Mouse (Mus musculus) left cerebral cortex, adult 9 months (tissue): ENCODE data around the gene Syne1.

Source experiments
- DNase-seq, 2 experiments: peaks; one replicate each; pipeline ENCODE4 v3.0.0; 2022; ENCODE audit warnings: low spot score in 2 of 2

Syne1 gene

DNA sequence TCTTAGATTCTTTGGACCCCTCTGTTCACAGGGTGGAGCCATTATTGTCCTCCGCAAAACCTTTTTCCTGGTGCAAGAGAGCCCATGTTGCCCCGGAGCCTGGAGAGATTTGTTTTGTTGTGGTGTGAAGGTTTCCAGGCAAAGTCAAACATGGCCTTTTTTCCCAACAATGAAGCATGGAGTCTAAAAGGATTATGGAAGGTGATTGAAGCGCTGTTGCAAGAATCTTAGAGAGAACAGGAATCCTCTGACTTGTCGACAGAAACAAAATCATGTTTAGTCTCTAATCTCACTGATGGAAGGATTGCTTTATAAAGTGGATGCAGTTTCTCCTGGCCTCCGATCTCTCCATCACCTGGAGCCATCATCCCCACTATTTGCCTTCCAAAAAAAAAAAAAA, at the start of gene Syne1:
TSS of gene Syne1 (minus strand) at position 101 of the 400 bp plus-strand sequence.
- DNase-seq, result no peak

DNA sequence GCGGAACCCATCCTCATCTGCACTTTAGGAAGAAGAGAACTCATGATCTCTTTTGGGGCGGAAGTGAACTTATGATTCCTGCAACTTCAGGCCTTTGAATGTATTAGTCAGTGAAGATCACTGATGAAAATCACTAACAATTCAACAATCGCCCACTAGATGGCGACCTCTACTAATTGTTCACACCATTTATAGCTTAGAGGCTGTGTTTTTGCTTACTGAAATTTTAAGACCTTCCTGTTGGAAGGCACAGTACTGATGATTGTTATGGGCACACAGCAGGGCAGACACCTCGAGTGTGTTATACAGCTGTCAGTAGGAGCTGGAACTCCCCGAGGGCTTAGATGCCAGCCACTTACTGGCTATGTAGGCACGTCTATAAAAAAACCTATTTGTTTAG, 48.8 kb upstream of the Syne1 start:
- peak in 1 of 2 experiments; percentile 83 for DNase-seq

DNA sequence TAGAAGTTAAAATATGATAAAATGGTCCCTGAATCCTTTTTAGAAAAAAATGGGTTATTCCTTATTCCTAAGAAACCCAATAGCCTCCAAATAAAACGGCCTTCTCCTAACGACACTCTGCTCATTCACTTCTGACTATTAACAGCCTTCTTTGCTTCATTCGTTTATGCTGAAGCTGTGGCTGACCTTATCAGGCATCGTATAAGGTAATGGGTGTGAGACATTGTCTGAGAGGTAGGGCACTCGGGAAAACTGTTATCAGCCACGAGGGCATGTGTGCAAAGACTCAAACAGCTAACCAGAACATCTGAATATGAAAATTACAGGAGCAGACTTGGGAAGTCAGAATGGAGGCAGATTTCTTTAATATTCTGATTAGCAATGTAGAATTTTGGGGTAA, 45.3 kb upstream of the Syne1 start:
- no peak for DNase-seq

DNA sequence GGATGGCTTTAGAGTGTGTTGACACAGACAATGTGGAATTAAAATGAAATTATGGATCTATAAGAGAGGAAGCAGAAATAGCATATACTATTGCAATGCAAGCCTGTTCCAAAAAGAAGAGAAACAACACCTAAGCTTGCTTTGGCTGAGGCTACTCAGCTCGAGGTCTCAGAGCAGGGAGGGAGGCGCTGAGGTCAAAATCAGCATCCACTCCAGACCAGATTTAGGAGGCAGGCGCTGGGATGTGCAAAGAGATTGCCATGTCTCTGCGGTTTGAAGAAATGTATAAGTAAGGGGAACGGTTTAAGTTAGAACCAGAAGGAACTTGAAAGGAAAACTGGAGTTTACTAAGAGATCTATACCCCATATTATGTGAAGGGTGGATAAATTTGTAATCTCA, 43.2 kb upstream of the Syne1 start:
- no peak for DNase-seq

DNA sequence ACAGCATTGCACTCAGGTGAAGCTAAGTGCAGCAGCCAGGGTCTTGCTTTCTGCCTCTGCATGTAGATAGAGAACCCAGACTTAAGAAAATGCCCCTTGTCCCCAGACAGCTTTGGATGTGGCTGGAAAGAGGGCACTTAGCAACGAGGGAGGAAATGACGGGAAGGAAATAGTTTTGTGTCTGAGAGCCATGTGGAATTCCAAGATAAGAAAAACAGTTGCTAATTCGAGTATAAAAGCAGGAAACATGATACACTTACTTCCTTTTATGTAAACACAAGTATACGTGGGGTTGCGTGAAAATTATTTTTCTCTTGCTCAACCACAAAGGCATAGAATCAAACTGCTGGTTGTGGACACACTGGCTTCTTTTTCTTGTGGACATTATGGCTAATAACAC, 42.2 kb upstream of the Syne1 start, which contains the start of gene Myct1:
TSS of gene Myct1 (plus strand) at position 312 of the 400 bp plus-strand sequence.
- DNase-seq, result no peak

DNA sequence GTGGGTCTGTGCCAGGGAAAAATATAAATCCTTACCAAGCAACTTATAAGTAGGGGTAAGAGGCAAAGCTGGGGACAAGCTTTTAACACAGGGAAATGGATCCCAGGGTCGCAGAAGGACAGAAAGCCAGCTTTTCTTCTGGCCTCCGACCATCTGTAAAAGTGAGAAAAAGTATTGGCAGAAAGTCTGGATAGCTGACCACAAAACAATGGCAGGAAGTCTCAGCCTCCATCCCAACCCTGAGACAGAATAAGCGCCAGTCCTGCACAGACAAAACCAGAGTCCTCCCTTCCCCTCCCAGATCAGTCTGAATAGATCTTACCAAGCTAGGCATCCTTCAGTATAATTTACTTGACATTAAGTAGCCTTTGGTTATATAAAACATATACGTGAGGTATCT, 40.7 kb upstream of the Syne1 start:
- DNase-seq, result no peak

DNA sequence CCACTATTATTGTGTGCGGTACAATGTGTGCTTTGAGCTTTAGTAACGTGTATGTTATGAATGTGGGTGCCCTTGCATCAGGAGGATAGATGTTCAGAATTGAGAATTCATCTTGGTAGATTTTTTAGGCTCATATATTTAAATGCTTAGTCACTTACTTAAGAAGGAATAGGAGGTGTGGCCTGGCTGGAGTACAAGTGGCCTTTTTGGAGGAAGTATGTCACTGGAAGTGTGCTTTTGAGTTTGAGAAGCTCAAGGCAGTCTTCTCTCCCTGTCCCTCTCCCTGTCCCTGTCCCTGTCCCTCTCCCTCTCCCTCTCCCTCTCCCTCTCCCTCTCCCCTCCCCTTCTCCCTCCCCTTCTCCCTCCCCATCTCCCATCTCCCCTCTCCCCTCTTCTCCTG, 39.8 kb upstream of the Syne1 start:
- DNase-seq, result no peak

DNA sequence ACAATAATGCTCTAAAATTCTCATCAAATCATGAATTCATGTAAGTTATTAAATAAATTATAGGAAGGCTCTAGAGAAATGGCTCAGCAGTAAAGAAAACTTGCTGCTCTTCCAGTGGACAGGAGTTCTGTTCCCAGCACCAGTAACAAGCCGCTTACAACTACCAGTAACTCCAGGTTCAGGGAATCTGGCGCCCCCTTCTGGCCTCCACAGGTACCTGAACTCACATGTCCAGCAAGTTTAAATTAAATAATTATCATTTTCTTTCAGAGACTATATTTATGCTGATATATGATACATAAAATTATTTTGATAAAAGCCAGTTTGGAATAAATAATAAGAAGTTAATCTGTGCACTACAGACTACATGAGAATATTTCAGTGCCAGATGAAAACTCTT, 22.0 kb upstream of the Syne1 start:
- no peak for DNase-seq

DNA sequence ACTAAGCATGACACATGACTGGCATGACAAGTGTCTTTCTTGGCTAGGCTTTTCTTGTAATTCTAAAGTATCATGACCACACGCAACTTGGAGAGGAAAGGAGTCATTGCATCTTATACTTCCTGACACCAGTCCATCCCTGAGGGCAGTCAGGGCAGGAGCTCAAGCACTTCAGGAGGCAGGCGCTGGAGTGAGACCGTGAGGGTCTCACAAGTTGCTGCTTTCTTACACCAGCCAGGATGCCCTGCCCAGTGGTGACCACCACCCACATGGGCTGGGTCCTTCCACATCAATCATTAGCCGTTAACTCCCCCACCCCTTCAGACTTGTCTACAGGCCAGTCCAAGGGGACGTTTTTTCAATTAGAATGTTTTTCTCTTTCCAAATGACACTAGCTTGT, 20.1 kb upstream of the Syne1 start:
- no peak for DNase-seq

DNA sequence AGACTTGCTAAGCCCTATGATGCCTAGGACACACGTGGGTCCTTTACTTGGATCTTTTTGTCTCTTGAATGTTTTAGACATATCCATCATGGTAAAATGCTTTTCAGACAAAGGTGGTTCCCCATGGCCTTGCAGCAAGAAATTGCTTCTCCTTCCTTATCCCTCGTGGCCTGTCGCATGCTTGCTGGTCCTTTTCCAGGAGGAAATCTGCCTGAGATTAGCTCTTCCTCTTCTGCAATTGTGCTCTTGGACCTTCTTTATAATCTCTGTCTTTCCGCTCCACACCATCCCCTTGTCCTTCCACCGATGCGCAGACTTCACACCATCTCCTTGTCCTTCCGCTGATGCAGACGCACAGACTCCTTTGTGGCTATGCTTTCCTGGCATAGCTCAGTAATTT, 18.8 kb upstream of the Syne1 start:
- DNase-seq, result no peak

DNA sequence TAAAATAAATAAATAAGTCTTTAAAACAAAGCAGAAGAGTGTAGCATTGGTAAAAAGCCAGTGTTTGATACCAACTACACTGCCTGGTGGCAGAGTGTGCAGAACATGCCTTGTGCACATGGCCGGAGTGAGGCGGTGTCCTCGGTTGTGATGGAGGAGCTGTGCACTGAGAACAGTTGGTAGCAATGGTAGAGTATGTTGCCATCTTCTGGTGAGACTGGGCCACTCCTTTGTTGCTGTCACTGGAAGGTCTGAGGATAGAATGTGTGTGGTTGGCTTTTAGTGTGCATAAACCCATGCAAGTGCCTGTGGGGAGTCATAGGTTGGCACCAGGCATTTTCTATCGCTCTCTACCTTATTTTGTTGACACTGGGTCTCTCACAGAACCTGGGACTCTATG, 17.7 kb upstream of the Syne1 start:
- peak in 1 of 2 experiments; percentile 28 for DNase-seq

DNA sequence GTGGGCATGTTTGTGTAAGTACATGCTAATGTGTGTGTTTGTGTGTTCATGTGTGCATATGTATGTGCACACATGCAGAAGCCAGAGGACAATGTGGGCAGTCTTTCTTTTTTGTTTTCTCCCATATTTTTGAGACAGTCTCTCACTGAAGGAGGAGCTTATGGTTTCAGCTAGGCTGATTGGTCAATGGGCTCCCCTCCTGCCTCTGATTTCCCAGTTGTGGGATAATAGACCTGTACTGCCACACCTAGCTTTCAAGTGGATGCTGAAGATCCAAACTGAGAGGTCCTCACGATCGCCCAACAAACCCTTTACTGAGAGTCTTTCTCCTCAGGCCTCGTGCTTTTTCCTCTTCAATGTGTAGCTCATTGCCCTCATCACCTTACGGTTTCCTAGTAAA, 10.4 kb upstream of the Syne1 start:
- no peak for DNase-seq

DNA sequence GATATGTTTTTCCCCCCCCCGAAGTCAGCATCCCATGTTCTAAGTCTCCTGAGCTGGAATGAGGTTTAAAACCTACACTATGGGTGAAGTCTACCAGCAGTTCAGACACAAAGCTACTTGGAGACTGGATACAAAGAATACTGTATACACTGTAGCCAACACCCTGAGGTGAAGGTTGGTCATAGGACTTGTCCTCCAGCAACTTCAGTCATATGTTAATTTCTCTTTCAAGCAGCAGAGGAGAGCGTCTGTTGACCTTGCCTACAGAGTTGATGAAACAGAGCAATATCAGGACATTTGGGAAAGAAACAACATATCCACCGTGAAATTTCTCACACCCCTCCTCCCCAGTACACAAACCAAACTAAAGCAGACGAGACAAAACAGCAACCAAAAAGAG, 9.2 kb upstream of the Syne1 start:
- DNase-seq, result no peak

DNA sequence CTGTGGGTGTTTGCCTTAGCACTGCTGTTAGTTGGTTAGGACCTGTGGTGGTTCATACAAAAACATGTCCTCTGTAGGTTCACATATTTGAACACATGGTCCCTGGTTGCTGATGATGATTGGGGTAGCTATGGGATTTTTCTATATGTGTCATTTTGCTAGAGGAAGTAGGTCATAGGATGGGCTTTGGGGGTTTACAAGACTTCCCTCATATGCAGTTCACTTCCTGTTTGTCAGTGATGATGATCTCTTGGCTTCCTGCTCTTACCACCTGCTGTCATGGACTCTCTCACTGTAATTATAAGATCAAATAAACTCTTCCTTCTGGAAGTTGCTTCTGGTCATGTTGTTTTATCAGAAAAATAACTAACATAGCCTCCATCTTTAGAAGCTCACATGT, 7.5 kb upstream of the Syne1 start:
- DNase-seq, result no peak

DNA sequence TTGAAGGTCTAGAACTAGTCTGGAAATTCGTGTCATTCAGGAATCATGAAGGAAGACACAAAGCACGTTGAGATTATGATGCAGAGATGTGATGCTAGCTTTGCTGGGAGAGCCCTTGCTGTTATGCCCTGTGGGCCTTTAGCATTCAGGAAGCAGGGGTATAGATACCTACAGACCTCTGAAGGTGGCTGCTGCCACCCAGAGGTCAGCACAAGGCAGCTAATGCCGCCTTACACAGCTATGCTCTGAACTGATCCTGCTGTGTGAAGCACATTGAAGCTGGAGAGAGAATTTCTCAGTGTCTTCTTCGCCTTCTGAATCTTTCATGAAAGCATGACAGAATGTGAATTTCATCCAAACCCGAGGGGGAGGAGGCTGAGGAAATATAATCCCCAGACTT, 3.7 kb upstream of the Syne1 start:
- DNase-seq, result peak in 1 of 2 experiments; percentile 7

DNA sequence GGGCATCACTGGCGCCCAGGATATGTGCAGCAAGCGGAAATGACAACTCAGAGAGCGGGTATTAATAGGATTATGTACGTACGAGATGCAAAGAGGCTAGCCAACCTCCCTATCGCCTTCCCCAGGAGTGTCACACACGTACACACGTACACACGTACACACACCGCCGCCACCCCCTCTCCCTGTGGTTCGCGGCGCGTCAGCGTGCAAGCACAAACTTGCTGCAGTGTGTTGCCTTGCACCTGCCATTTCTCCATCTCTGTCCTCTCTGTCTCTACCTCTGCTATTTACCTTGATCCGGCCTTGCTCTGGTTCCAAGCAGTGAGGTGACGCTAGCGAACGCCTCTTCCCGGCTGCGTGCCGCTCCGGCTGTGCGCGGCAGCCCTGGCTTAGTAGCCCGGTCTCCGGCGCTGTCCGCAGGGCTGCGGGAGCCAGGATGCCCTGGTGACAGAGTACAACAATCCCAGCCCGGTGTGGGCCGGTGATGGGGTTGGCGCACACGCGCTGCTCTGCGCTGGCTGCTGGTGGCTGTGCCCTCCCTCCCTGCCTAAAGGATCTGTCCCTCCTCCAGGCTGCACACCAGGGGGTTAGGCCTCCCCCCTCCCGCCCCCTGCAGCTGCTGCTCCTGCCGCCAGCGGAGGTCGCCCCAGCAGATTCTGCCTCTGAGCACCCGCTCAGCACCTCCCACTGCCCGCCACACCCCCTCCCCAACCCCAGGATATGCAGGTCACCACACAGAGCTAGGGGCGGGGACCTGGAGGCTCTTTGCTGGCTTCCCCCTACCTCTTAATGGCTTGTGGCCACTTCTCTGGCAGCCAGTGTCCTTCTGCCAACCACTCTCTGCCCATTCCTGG, 887 bp downstream of the Syne1 start:
- peak; percentile 44 to 72 for DNase-seq

DNA sequence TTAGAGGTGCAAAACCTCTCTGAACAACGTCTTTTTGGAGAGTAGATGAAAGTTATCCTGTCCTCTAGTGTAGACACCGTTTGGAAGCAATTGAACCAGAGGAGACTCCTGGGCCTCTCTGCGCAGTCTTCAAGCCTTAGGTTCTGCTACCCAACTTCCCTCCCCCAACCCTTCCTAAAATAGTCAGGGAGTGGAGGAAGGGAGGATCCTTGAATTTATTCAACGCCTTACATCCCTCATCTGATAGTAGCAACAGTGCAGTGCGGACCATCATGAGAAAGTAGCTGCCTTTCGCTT, 1.5 kb downstream of the Syne1 start:
- no peak for DNase-seq

DNA sequence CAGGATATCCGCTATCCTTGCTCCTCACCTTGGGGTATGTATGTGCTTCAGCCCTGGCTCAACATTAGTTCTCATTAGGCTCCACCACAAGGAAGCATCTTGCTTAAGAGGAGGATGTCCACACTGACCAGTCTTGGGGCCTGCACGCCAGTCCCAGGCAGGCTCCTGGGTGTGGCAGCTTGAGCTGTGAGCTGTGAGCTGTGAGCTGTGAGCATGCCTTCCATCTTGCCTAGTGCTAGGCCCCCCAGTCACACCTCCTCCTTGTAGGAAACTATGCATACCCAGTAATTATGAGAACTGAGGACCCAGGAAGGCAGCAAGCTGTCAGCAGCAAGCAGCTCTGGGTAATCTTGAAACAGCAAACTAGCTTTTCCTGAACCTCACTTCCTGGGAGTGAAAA, 2.6 kb downstream of the Syne1 start:
- no peak for DNase-seq

DNA sequence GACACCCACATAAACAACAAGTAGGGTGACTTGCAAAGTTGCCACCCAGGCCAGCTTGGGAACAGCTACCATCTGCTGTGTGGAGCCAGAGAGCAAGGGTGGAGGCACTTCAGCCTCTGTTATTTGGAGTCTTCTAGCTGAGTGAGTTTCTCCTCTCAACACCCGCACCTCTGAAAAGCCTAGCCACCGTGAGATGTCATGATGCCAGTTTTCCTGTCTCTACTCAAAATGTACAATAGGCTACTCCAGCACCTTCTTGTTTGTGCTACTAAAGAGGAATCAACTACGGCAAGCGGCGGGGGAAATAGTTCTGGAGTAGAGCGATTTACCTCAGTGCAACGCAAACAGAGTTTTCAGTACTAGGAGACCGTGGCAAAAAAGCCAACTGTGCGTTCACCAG, 3.5 kb downstream of the Syne1 start:
- no peak for DNase-seq

DNA sequence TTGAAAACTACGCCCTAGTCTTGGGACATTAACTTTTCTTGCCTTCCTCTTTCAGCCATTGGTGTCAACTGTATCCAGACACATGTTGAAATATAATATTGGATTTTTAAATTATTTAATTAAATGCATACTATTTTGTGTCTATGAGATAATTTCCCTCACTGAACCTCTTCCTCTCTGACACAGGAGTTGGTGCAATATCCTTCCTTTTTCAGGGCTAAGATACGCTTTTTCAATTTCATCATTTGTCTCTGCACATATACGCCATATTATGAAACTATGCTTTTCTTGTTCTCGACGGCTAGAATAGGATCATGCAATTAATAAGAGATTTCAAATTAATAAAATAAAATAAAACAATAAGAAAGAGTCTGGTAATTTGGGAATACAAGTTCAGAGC, 4.9 kb downstream of the Syne1 start:
- DNase-seq, result no peak

DNA sequence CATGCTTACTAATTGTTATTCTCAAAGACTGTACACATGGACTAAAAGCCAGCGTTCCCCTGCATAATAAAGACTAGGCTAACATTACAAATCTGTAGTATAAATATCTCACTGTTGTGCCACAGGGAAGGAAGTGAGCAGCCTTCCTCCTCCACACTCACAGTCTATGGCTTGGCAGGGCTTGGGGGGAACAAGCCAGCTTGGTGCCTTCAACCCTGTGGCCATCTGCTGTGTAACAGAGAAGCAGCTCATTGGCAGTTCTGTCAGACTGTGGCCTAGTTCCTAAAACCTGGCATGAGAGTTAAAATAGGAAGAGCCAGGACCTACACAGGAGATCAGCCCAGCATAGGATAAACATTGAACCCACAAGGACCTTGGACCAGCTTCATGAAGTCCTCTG, 23.0 kb downstream of the Syne1 start:
- peak; percentile 23 to 25 for DNase-seq

DNA sequence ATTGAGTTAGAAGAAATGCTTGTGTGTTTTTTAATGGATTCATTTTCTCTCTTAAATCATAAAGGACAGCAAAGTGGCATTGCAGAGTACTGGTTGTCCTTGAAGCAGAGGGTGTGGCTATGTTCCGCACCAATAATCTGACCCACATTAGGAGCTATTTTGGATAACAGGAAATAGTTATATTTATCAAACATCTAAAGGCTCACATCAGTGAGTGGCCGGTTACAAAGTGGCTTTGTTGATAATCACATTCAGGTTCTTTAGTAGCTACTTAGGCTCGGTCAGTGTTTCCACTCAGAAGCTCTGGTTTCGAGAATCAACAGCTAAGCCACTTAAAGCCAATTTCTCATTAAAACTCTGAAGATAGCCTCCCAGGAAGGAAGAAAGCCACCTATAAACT, 23.6 kb downstream of the Syne1 start:
- no peak for DNase-seq

DNA sequence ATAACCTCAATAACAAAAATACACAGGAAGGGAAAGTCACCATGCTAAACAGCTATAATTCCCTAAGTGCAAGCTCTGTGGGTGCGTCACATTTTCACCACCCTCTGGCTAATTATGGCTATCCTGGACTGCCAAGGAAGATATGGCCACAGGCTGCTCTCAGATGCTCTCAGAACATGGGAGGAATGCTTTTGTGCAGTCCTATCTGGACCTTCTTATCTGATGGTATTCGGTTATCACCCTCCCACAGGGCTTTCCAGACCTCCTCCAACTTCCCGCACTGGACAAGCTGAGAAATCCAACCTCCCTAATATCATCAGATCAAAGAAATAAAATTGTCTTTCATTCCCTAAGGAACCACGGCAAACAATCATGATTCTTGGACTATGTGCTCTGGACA, 28.4 kb downstream of the Syne1 start:
- no peak for DNase-seq

DNA sequence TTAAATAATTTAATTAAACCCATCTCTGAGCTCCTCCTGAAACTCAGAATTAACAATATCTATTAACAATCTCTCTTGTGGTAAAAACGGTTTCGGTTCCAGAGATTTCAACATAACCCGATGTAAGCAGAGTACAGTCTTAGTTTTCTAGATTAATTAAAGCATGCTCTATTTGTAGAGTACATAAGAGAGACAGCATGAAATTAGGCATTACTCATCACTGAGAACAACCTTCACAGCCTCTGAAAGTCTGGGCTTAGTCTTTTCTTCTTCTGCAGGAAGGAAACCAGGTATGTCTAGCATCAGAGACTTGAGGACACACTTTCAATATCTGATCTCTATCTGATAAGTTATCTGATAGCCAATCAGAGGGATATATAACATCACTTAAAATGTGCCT, 29.0 kb downstream of the Syne1 start:
- no peak for DNase-seq
